ENCODE assay signal across 23 mouse cellular contexts in genomic region chr11:89608071-89608470, GRCm38 (mm10).
DNase-seq lines count a peak whose midpoint lies in the region; ATAC-seq lines count a peak whose summit lies in the region.
"Had no signal": no experiment of that assay in that cellular context is flagged by ENCODE, and none has a peak within 500 bp of the region (broad histone marks: within the 10 kb centered on the region; RNA-seq: fewer than 3 reads in every experiment).

No protein-coding gene starts in this region.

- DNase-seq in frontal cortex, postnatal 10 days (ENCODE audit: low spot score in 2 of 2) = no peak
- peak; percentile 16 to 18 for DNase-seq in left cerebral cortex, postnatal 36 days (ENCODE audit: low spot score in 2 of 2)
- no peak for DNase-seq in left cerebral cortex, adult 11 months (ENCODE audit: low spot score)
- peak; percentile 15 for DNase-seq in right cerebral cortex, adult 18-20 months
- DNase-seq in right cerebral cortex, postnatal 4 days = no peak
- no peak for DNase-seq in urinary bladder, postnatal 4 days (ENCODE audit: low spot score in 2 of 2)
- DNase-seq: adrenal gland, adult 2 months; adrenal gland, postnatal 36 days; cerebellum, adult 2 months; cerebellum, postnatal 14 days; gastrocnemius, postnatal 25 days; heart, adult 18-20 months; heart, postnatal 4 days; kidney, adult 9 months; kidney, postnatal 10 days; layer of hippocampus, postnatal 36 days; liver, embryonic 13.5 days; lung, adult 18-20 months; lung, postnatal 10 days had no signal

- ATAC-seq in frontal cortex, adult (ENCODE audit: low TSS enrichment) = peak; percentile 94
- ATAC-seq: activated CD4-positive, CD25-positive, alpha-beta regulatory T cell, adult 4 months; forebrain, embryonic 14.5 days; intestine, postnatal 0 days had no signal

- intact Hi-C loops in left cerebral cortex, postnatal 36 days (cut with DNase I) = no loop called here

Comparison
In these comparisons a context has a peak if more than half of its experiments do, and no peak if none do; other contexts are left out.
1. DNase-seq: peak in left cerebral cortex, postnatal 36 days (2 of 2) and right cerebral cortex, adult 18-20 months (single experiment); none in frontal cortex, postnatal 10 days (0 of 2), left cerebral cortex, adult 11 months (single experiment), right cerebral cortex, postnatal 4 days (single experiment) and urinary bladder, postnatal 4 days (0 of 2).